Mouse (Mus musculus): ENCODE results near the gene Sln.

The Sln gene

DNA sequence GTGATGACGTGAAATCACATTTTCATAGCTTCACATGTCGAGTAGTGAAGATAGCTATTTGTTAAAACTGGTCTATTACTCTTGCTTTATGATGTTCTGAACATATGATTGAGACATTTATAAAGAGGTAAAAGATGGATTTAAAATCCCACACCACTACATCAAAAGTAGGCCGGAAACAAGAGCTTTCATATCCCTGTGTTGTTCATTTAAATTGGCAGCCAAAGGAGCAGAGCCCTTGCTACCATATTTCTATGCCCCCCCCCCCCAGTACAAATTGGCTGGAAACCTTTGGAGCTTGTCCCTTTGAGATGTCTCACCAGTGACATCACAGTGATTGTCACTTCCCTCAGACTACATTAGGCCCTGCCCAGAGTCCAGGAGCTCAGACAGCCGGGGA is at the start of gene Sln:
Gene Sln, plus strand, starts transcription at position 301 of the 400 bp plus-strand sequence.
- no peak for DNase-seq

- DNase-seq: no peak
Measured at GRCm38 (mm10) chr9:53802921-53803320, 47.0 kb upstream of the Sln start.

- no peak for DNase-seq
Measured at GRCm38 (mm10) chr9:53806496-53807086, 43.4 kb upstream of the Sln start.

- DNase-seq: no peak
Measured at GRCm38 (mm10) chr9:53813418-53813817, 36.5 kb upstream of the Sln start.

GRCm38 (mm10) chr9:53818760-53819159 is 31.2 kb upstream of the Sln start:
- DNase-seq: peak; percentile 75

- DNase-seq: peak; percentile 10
Measured at GRCm38 (mm10) chr9:53825318-53825717, 24.6 kb upstream of the Sln start.

GRCm38 (mm10) chr9:53829081-53829865 is 20.7 kb upstream of the Sln start:
- peak; percentile 26 to 36 for DNase-seq

GRCm38 (mm10) chr9:53829866-53830209 is 20.1 kb upstream of the Sln start:
- no peak for DNase-seq

DNA sequence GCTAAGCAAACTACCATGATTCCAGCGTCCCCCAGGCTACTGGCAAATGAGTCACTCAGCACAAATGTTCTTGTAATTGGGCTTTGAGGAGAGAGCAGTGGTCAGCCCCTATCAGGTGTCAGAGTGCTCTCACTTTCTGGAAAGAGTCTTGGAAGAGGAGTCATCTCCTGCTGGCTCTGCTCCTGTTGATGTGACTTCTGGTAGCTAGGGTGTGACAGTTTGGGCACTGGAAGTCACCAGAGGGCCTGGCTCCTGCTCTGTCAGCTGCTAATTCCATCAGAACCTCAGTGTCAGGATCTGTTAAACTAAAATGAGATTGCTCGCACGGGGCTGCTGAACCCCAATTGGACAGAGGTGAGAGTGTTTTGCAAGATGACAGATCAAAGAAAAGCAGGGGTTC is 14.9 kb upstream of the Sln start:
- DNase-seq: no peak

- no peak for DNase-seq
Measured at GRCm38 (mm10) chr9:53835976-53836375, 14.0 kb upstream of the Sln start.

GRCm38 (mm10) chr9:53838816-53839215 is 11.1 kb upstream of the Sln start:
- no peak for DNase-seq

GRCm38 (mm10) chr9:53848548-53848947 is 1.4 kb upstream of the Sln start:
- no peak for DNase-seq

DNA sequence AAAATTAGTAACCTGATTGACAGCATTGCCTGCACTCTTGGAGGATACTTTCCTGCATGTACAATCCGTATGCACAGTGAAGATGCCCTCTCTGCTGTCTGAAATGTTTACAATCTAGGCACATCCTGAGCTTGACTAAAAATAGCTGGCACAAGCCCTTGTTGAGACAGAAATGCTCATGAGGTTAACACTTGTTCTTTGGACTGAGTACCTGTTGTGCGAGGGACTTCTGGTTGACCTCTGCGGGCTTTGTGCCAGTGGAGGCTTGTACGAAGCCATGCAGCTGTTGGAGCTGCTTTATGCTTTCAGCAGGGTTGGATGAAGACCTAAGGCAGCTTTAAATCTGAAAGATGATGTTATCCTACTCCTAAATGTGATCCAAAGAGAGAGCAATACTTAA is 2.2 kb downstream of the Sln start:
- no peak for DNase-seq

GRCm38 (mm10) chr9:53853672-53854071 is 3.7 kb downstream of the Sln start:
- no peak for DNase-seq

GRCm38 (mm10) chr9:53854525-53854924 is 4.6 kb downstream of the Sln start:
- DNase-seq: no peak

DNA sequence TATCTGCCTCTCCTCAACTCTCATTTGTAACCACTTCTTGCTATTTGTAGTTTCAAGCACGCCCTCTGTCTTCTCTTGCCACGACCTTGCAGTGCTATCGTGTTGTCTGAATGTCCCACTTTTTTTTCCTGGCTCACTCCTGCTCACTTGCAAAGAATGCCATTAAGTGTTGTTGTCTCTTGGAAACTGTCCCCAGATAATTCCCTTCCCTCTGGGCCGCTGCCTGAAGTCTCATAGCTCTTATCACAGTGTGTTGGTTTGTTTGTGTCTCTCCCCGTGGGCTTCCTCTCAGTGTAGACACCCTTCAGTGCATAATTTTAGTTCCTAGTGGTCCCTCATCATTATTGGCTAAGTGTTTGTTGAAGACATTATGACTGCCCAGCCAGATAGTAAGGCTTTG is 7.9 kb downstream of the Sln start:
- no peak for DNase-seq

GRCm38 (mm10) chr9:53873239-53873638 is 23.3 kb downstream of the Sln start:
- DNase-seq: no peak

- no peak for DNase-seq
Measured at GRCm38 (mm10) chr9:53877423-53877822, 27.5 kb downstream of the Sln start.

DNA sequence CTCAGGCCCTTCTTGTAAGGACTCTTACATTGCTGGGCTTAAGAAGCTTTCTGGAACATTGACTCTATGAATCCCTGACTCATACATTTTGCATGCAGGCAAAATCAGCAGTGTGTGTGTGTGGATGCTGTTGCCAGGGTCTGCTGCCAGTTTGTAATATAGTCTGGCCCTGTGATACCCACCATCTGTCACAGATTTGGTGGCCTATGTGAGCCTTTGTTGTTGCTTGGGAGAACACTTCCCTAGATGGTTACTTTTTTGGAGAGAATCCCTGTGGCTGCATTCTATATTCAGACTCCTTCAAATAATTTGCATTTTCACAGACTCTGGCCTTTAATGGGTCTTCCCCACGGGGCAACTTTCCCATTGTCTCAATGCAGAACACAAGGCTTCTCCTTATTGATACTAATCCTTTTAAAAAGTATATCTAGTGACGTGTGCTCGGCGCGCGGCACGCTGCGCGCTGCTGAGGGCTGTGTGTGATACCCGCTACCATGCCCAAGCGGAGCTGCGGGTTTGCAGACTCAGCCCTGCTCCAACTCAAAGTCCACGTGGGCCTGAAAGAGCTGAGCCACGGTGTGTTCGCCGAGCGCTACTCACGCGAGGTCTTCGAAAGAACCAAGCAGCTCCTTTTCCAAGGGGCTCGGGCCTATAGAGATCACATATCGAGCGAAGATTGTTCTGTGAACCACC is 33.8 kb downstream of the Sln start:
- no peak for DNase-seq

GRCm38 (mm10) chr9:53890075-53890474 is 40.1 kb downstream of the Sln start:
- no peak for DNase-seq

DNA sequence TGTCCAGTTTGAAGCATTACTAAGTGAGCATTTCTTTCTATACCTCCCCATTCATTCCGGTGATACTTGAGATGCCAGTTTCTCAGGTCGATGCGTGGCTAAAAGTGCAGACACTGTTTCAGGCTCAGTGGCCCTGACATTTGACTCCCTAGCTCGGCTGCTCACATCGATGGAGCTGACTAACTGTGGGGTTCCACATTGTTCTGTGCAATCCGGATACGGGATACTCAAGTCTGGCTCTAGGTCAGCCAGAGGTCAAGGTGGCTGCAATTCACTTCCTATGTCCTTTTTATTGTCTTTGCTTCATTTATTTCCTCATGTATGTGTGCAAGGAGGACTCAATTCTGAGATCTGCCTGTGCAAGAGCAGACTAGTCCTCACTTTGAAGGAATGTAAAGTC is 45.9 kb downstream of the Sln start:
- DNase-seq: no peak

DNA sequence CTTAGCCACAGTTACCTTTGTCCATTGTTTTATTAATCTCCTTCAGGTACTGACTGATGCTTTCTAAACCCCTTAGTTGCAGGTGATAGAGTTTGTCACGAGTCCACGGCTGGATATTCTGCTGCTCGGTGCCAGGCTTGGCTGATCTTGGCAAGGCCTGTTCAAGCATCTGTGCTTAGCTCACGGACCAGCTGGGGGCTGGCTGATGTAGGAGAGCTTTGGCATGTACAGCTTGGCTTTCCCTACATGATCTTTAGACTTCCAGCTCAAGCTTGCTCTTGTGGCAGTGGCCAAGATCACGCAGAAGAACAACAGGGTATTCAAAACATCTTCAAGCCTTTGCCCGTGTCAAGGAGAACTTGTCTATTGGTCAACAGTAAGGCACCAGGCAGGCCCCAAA is 49.9 kb downstream of the Sln start:
- no peak for DNase-seq

DNA sequence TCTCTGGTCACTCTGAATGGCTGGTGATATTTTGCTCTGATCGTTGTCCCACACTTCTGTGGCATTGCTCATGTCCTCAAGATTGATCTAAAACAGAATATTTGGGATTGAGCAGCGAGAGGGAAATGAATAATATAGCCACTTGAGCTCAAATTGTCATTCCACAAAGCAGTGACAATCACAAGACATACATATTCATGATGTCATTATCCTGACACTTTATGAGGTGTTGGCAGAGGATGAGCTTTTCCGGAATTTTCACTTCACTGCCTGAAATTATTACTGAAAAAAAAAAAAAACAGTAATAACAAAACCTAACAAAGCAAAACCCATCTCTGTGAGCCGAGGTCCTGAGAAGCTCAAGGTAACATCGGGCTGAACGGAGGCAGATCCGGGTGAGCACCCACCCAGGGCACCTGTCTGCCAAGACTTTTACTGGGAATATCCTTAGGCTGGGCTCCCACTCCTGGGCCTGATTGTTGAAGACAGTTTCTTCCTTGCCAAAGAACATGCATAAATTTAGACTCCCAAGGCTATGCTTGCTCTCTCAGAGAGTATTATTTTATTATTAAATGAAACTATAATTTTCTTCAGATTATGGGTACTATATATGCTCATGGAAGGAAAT is 53.4 kb downstream of the Sln start:
- no peak for DNase-seq
